ENCODE assay signal across 9 mouse cellular contexts in genomic region chr2:30264671-30265519, GRCm38 (mm10). TPM values are rescaled to one million over a fixed set of nuclear protein-coding genes. Genes with fewer than 3 reads are reported as not detected.
A peak's percentile ranks its signal among the peaks of the same experiment; 100 is the strongest.
DNase-seq lines count a peak whose midpoint lies in the region; ATAC-seq lines count a peak whose summit lies in the region.
"Had no signal": no experiment of that assay in that cellular context is flagged by ENCODE, and none has a peak within 500 bp of the region (broad histone marks: within the 10 kb centered on the region; RNA-seq: fewer than 3 reads in every experiment).

No protein-coding gene starts in this region.

- H3K4me2 ChIP-seq in neural tube, embryonic 13.5 days: no peak overlapping the region
- H3K4me2 ChIP-seq in heart, embryonic 14.5 days (ENCODE audit: low read length): no peak overlapping the region
- no peak overlapping the region for H3K4me2 ChIP-seq in limb, embryonic 12.5 days
- H3K4me2 ChIP-seq: neural tube, embryonic 12.5 days had no signal

- H3K4me3 ChIP-seq in neural tube, embryonic 13.5 days: no peak overlapping the region
- no peak overlapping the region for H3K4me3 ChIP-seq in heart, embryonic 14.5 days (ENCODE audit: control insufficient read depth in 1 of 2, insufficient read depth in 1 of 2, low read depth in 1 of 2, low read length in 2 of 2)
- H3K4me3 ChIP-seq in limb, embryonic 12.5 days (replicated peaks): no peak overlapping the region
- H3K4me3 ChIP-seq: neural tube, embryonic 12.5 days had no signal

- peak overlapping the region; percentile 80 for H3K27ac ChIP-seq in neural tube, embryonic 13.5 days (replicated peaks)
- peak overlapping the region; percentile 92 to 96 for H3K27ac ChIP-seq in heart, embryonic 14.5 days (replicated peaks in 1 of 2; ENCODE audit: control insufficient read depth in 1 of 2, insufficient read depth in 1 of 2, low read depth in 2 of 2, low read length in 2 of 2)
- peak overlapping the region; percentile 84 for H3K27ac ChIP-seq in limb, embryonic 12.5 days

- no peaks in the 10 kb centered on the region for H3K27me3 ChIP-seq in neural tube, embryonic 13.5 days
- H3K27me3 ChIP-seq in heart, embryonic 14.5 days (ENCODE audit: control insufficient read depth, insufficient read depth, low read length): no peaks in the 10 kb centered on the region
- no peaks in the 10 kb centered on the region for H3K27me3 ChIP-seq in limb, embryonic 12.5 days
- H3K27me3 ChIP-seq: neural tube, embryonic 12.5 days had no signal

- H3K4me1 ChIP-seq in neural tube, embryonic 13.5 days (replicated peaks): peaks cover 54% of the 10 kb centered on the region
- H3K4me1 ChIP-seq in heart, embryonic 14.5 days (ENCODE audit: control insufficient read depth in 2 of 2, insufficient read depth in 2 of 2, low read length in 2 of 2): peaks cover 43 to 60% of the 10 kb centered on the region in 2 experiments
- H3K4me1 ChIP-seq in limb, embryonic 12.5 days (replicated peaks): peaks cover 34% of the 10 kb centered on the region

- H3K9me3 ChIP-seq in neural tube, embryonic 13.5 days: no peaks in the 10 kb centered on the region
- H3K9me3 ChIP-seq in heart, embryonic 14.5 days (ENCODE audit: control insufficient read depth, low read length): no peaks in the 10 kb centered on the region
- H3K9me3 ChIP-seq in limb, embryonic 12.5 days: no peaks in the 10 kb centered on the region
- H3K9me3 ChIP-seq: neural tube, embryonic 12.5 days had no signal

- no peak for ATAC-seq in neural tube, embryonic 13.5 days (ENCODE audit: low read depth)
- no peak for ATAC-seq in heart, embryonic 14.5 days (ENCODE audit: insufficient number of reproducible peaks, insufficient read depth, low FRiP score, low read depth)
- 0 out of 2 replicates have a peak, but pooled peaks have one; percentile 13 for ATAC-seq in limb, embryonic 12.5 days (ENCODE audit: insufficient number of reproducible peaks, insufficient read depth, low FRiP score, low TSS enrichment, low read depth)
- no peak for ATAC-seq in inflammation-experienced regulatory T-cells, adult 6 months

- no peak for DNase-seq in neural tube, embryonic 10.5 days (ENCODE audit: extremely low spot score, low spot score)
- no peak for DNase-seq in cerebellum, postnatal 14 days
- DNase-seq in right cerebral cortex, postnatal 36 days (ENCODE audit: low spot score in 2 of 2): no peak
- DNase-seq in cerebellum, adult 11 months: no peak

- 75% methylated on average over 7 of the region's 7 CpGs for WGBS in neural tube, embryonic 13.5 days
- 45% methylated on average over 7 of the region's 7 CpGs for WGBS in heart, embryonic 14.5 days
- 64% methylated on average over 7 of the region's 7 CpGs for WGBS in limb, embryonic 12.5 days

- peaks cover 49% of the 10 kb centered on the region for H3K36me3 ChIP-seq in neural tube, embryonic 13.5 days
- H3K36me3 ChIP-seq in heart, embryonic 14.5 days (ENCODE audit: control insufficient read depth, insufficient read depth, low read length): peaks cover 43% of the 10 kb centered on the region
- H3K36me3 ChIP-seq in limb, embryonic 12.5 days: peaks cover 51% of the 10 kb centered on the region

- 0 out of 2 replicates have a peak overlapping the region, but pooled peaks have one; percentile 22 for H3K9ac ChIP-seq in neural tube, embryonic 13.5 days
- H3K9ac ChIP-seq in heart, embryonic 14.5 days (ENCODE audit: low read length): peak overlapping the region; percentile 66; the same call in 1 of the 2 replicates
- peak overlapping the region; percentile 14; the same call in 1 of the 2 replicates for H3K9ac ChIP-seq in limb, embryonic 12.5 days (replicated peaks)
- H3K9ac ChIP-seq: neural tube, embryonic 12.5 days had no signal

RNA-seq across cellular contexts. Expression of gene Phyhd1, which starts 1.1 kb away (rescaled TPM):
- 4.3 and 4.8 TPM in 2 replicates for polyA plus RNA-seq in neural tube, embryonic 13.5 days (2015; fragmentation: Nextera tagmentation; extraction: Ambion mirVana)
- 10.8 TPM in 2 replicates for polyA plus RNA-seq in heart, embryonic 14.5 days (2014; fragmentation: Nextera tagmentation; extraction: Ambion mirVana)
- 2.6 and 3.6 TPM in 2 replicates for polyA plus RNA-seq in limb, embryonic 12.5 days (2016; fragmentation: Nextera tagmentation; extraction: Ambion mirVana)
- 1 to 10 TPM; 2.5 to 4.8 (median 4.3) TPM for polyA plus RNA-seq in inflammation-experienced regulatory T-cells, adult 6 months (2017; shearing (Covaris generic))

RNA-seq across cellular contexts. Expression of gene Gm28038, which starts 15.9 kb away (rescaled TPM):
- not detected in 2 replicates for polyA plus RNA-seq in neural tube, embryonic 13.5 days (2015; fragmentation: Nextera tagmentation; extraction: Ambion mirVana)
- polyA plus RNA-seq in heart, embryonic 14.5 days (2014; fragmentation: Nextera tagmentation; extraction: Ambion mirVana): not detected in 2 replicates
- polyA plus RNA-seq in limb, embryonic 12.5 days (2016; fragmentation: Nextera tagmentation; extraction: Ambion mirVana): not detected in 2 replicates
- polyA plus RNA-seq in inflammation-experienced regulatory T-cells, adult 6 months (2017; shearing (Covaris generic)): 1 to 10 TPM in 1 of 3 experiments, not detected in 2; 7.1 TPM
- polyA plus RNA-seq: neural tube, embryonic 12.5 days had no signal

RNA-seq across cellular contexts. Expression of gene Dolk, which starts 21.2 kb away (rescaled TPM):
- 33.1 and 35.6 TPM in 2 replicates for polyA plus RNA-seq in neural tube, embryonic 13.5 days (2015; fragmentation: Nextera tagmentation; extraction: Ambion mirVana)
- polyA plus RNA-seq in heart, embryonic 14.5 days (2014; fragmentation: Nextera tagmentation; extraction: Ambion mirVana): 33.0 and 33.4 TPM in 2 replicates
- 27.7 and 28.7 TPM in 2 replicates for polyA plus RNA-seq in limb, embryonic 12.5 days (2016; fragmentation: Nextera tagmentation; extraction: Ambion mirVana)
- 10 to 100 TPM; 10.8 to 14.6 (median 10.9) TPM for polyA plus RNA-seq in inflammation-experienced regulatory T-cells, adult 6 months (2017; shearing (Covaris generic))

RNA-seq across cellular contexts. Expression of gene Nup188, which starts 21.3 kb away (rescaled TPM):
- 19.7 and 26.7 TPM in 2 replicates for polyA plus RNA-seq in neural tube, embryonic 13.5 days (2015; fragmentation: Nextera tagmentation; extraction: Ambion mirVana)
- 23.9 and 26.2 TPM in 2 replicates for polyA plus RNA-seq in heart, embryonic 14.5 days (2014; fragmentation: Nextera tagmentation; extraction: Ambion mirVana)
- 32.0 and 41.4 TPM in 2 replicates for polyA plus RNA-seq in limb, embryonic 12.5 days (2016; fragmentation: Nextera tagmentation; extraction: Ambion mirVana)
- polyA plus RNA-seq in inflammation-experienced regulatory T-cells, adult 6 months (2017; shearing (Covaris generic)): 10 to 100 TPM; 26.4 to 30.2 (median 26.9) TPM

RNA-seq across cellular contexts. Expression of gene Gm28035, which starts 24.5 kb away (rescaled TPM):
- 0.23 and 0.24 TPM in 2 replicates for polyA plus RNA-seq in neural tube, embryonic 13.5 days (2015; fragmentation: Nextera tagmentation; extraction: Ambion mirVana)
- 0.13 and 0.55 TPM in 2 replicates for polyA plus RNA-seq in heart, embryonic 14.5 days (2014; fragmentation: Nextera tagmentation; extraction: Ambion mirVana)
- polyA plus RNA-seq in limb, embryonic 12.5 days (2016; fragmentation: Nextera tagmentation; extraction: Ambion mirVana): 0.40 TPM in 1 of 2 replicates, not detected in the other
- polyA plus RNA-seq in inflammation-experienced regulatory T-cells, adult 6 months (2017; shearing (Covaris generic)): under 1 TPM in 2 of 3 experiments, not detected in 1; 0.16 to 0.17 TPM

Comparison
In these comparisons a context has a peak if more than half of its experiments do, and no peak if none do; other contexts are left out.
1. H3K9ac ChIP-seq: peak in every context shown above with its lines; median percentile 66 in heart, embryonic 14.5 days; 22 in neural tube, embryonic 13.5 days; 14 in limb, embryonic 12.5 days.